ENCODE assay signal across 8 mouse cellular contexts in the genomic region with DNA sequence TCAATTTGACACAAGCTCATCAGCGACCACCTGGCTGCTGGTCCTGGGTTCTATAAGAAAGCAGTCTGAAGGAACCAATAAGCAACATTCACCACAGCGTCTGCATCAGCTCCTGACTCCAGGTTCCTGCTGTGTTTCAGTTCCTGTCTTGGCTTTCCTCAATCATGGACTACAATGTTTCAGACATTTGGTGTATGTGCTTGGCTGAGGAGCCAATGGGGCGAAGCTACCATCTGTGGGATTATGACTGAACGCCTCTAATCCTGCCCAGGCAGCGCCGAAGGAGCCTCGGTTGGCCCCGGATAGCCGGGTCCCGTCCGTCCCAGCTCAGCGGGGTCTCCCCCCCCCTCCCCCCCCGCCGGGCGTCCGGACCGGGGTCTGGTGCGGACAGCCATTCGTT. TPM values are rescaled to one million over a fixed set of nuclear protein-coding genes. Genes with fewer than 3 reads are reported as not detected.
DNase-seq lines count a peak whose midpoint lies in the region; ATAC-seq lines count a peak whose summit lies in the region.

No protein-coding gene starts in this region.

- peak; percentile 58 for ATAC-seq in liver, embryonic 12.5 days
- ATAC-seq in liver, embryonic 11.5 days (replicated peaks; ENCODE audit: low FRiP score): no peak

- H3K9me3 ChIP-seq in liver, embryonic 12.5 days (replicated peaks): no peaks in the 10 kb centered on the region
- no peaks in the 10 kb centered on the region for H3K9me3 ChIP-seq in liver, embryonic 11.5 days (ENCODE audit: control insufficient read depth, low read length)

- peaks cover 13% of the 10 kb centered on the region for H3K4me1 ChIP-seq in liver, embryonic 12.5 days
- no peaks in the 10 kb centered on the region for H3K4me1 ChIP-seq in liver, embryonic 11.5 days (replicated peaks; ENCODE audit: control insufficient read depth, insufficient read depth, low read length)

- no peak overlapping the region for H3K9ac ChIP-seq in liver, embryonic 12.5 days
- no peak overlapping the region for H3K9ac ChIP-seq in liver, embryonic 11.5 days (ENCODE audit: low read depth, low read length)

- no peak overlapping the region for H3K4me2 ChIP-seq in liver, embryonic 12.5 days
- no peak overlapping the region for H3K4me2 ChIP-seq in liver, embryonic 11.5 days

- no peak overlapping the region for H3K27ac ChIP-seq in liver, embryonic 12.5 days
- H3K27ac ChIP-seq in liver, embryonic 11.5 days (ENCODE audit: low read depth, low read length): no peak overlapping the region

- no peak for DNase-seq in liver, embryonic 11.5 days (ENCODE audit: low spot score)
- peak; percentile 77 to 80 for DNase-seq in cerebellum, postnatal 14 days
- DNase-seq in kidney, postnatal 36 days: peak; percentile 50 to 82
- DNase-seq in ovary, adult 18-20 months (ENCODE audit: low spot score): peak; percentile 24
- peak; percentile 57 to 63 for DNase-seq in thymus, postnatal 36 days
- no peak for DNase-seq in retina, postnatal 1 day
- DNase-seq in embryo, embryonic 9.5 days (ENCODE audit: extremely low spot score): no peak

- 59% methylated on average over 19 of the region's 19 CpGs for WGBS in liver, embryonic 12.5 days (ENCODE audit: insufficient replicate concordance)
- 70% methylated on average over 19 of the region's 19 CpGs for WGBS in liver, embryonic 11.5 days

- no peaks in the 10 kb centered on the region for H3K36me3 ChIP-seq in liver, embryonic 12.5 days
- no peaks in the 10 kb centered on the region for H3K36me3 ChIP-seq in liver, embryonic 11.5 days (ENCODE audit: control insufficient read depth, insufficient read depth, low read length)

- H3K27me3 ChIP-seq in liver, embryonic 12.5 days (replicated peaks): peaks cover 29% of the 10 kb centered on the region
- peaks cover 3% of the 10 kb centered on the region; the same call in 1 of the 2 replicates for H3K27me3 ChIP-seq in liver, embryonic 11.5 days (replicated peaks; ENCODE audit: control insufficient read depth, insufficient read depth, low read length)

- H3K4me3 ChIP-seq in liver, embryonic 12.5 days: no peak overlapping the region
- no peak overlapping the region for H3K4me3 ChIP-seq in liver, embryonic 11.5 days (ENCODE audit: low read depth, low read length)

RNA-seq across cellular contexts. Expression of gene Camsap2, which starts 18.8 kb away (rescaled TPM):
- polyA plus RNA-seq in liver, embryonic 12.5 days (2016; fragmentation: Nextera tagmentation; extraction: Ambion mirVana): 10.9 and 11.1 TPM in 2 replicates
- 12.4 and 13.2 TPM in 2 replicates for polyA plus RNA-seq in liver, embryonic 11.5 days (2014; fragmentation: Nextera tagmentation; extraction: Ambion mirVana)

RNA-seq across cellular contexts. Expression of gene Ddx59, which starts 50.4 kb away (rescaled TPM):
- polyA plus RNA-seq in liver, embryonic 12.5 days (2016; fragmentation: Nextera tagmentation; extraction: Ambion mirVana): 7.8 and 8.3 TPM in 2 replicates
- polyA plus RNA-seq in liver, embryonic 11.5 days (2014; fragmentation: Nextera tagmentation; extraction: Ambion mirVana): 9.4 and 11.5 TPM in 2 replicates

Comparison
In these comparisons a context has a peak if more than half of its experiments do, and no peak if none do; other contexts are left out.
1. DNase-seq: peak in cerebellum, postnatal 14 days (2 of 2), kidney, postnatal 36 days (2 of 2), ovary, adult 18-20 months (single experiment) and thymus, postnatal 36 days (2 of 2); none in liver, embryonic 11.5 days (single experiment), retina, postnatal 1 day (single experiment) and embryo, embryonic 9.5 days (single experiment).